Mouse (Mus musculus) G1E (cell line): ENCODE measurements around the gene Rbm38.

ENCODE experiments used
- CTCF ChIP-seq: IDR thresholded peaks from 2 replicates; pipeline ENCODE4 v1.5.1; 2012; ENCODE audit warnings: low read depth, low read length, inconsistent platforms, mixed read lengths
- GATA1 ChIP-seq: IDR thresholded peaks from 2 replicates; pipeline ENCODE4 v1.6.1; 2012; ENCODE audit warnings: borderline replicate concordance, low read length, inconsistent platforms, mixed read lengths
- GATA2 ChIP-seq: IDR thresholded peaks from 2 replicates; pipeline ENCODE4 v1.6.1; 2012; ENCODE audit warnings: low read depth, low read length, inconsistent platforms, borderline replicate concordance
- POLR2AphosphoS5 ChIP-seq: IDR thresholded peaks from 2 replicates; pipeline ENCODE4 v1.6.1; 2012; ENCODE audit warnings: low read depth, low read length, inconsistent platforms; ENCODE audit not compliant: insufficient replicate concordance
- TAL1 ChIP-seq: conservative IDR thresholded peaks from 2 replicates; pipeline ENCODE4 v1.6.1; 2012; ENCODE audit warnings: low read depth, low read length, inconsistent platforms, mixed read lengths

- no peak for TF ChIP-seq CTCF
- no peak for TF ChIP-seq GATA2
- no peak for TF ChIP-seq GATA1
- no peak for TF ChIP-seq TAL1
- TF ChIP-seq POLR2AphosphoS5, result no peak
Observed at GRCm38 (mm10) chr2:173011440-173011839, 8.9 kb upstream of the Rbm38 start.
